In the genomic region with DNA sequence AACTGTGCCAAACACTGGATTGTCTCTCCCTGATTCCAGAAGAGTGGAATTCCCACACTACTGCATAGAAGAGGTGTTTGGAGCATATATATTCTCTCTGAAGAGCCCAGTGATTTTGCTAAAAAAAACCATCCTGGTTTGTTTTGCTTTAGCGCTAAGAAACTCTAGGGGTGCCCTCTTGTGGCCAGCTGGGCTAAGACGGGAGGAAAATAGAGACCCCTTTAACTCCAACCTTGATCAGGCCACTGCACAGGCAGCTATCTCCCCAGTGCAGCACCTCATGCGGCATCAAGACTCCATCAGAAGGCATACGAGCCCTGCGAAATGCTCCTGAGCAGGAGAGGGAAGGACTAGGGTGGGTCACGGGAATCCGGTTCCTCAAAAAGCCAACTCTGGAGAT, we compare ENCODE assay signal across 8 mouse cellular contexts. TPM values are rescaled to one million over a fixed set of nuclear protein-coding genes. Genes with fewer than 3 reads are reported as not detected.
DNase-seq lines count a peak whose midpoint lies in the region; ATAC-seq lines count a peak whose summit lies in the region.

No protein-coding gene starts in this region.

- peaks cover 10% of the 10 kb centered on the region; the same call in 1 of the 2 replicates for H3K27me3 ChIP-seq in embryonic facial prominence, embryonic 15.5 days

- ATAC-seq in embryonic facial prominence, embryonic 15.5 days (ENCODE audit: insufficient number of reproducible peaks, low FRiP score, low TSS enrichment, low read depth): no peak
- no peak for ATAC-seq in monocyte, adult 5-6 weeks (replicated peaks; ENCODE audit: insufficient number of reproducible peaks, low FRiP score, low TSS enrichment, poor library complexity, severe bottlenecking)

- H3K27ac ChIP-seq in embryonic facial prominence, embryonic 15.5 days (replicated peaks): no peak overlapping the region

- H3K36me3 ChIP-seq in embryonic facial prominence, embryonic 15.5 days: no peaks in the 10 kb centered on the region

- WGBS in embryonic facial prominence, embryonic 15.5 days: 5% methylated on average over 7 of the region's 7 CpGs

- peak; percentile 36 for DNase-seq in MEL-GATA-1-ER (ENCODE audit: extremely low read depth, low read depth)
- peak; percentile 85 for DNase-seq in brain, adult 2 months (ENCODE audit: low read depth, low spot score)
- DNase-seq in heart, postnatal 36 days: peak; percentile 60 to 79
- peak; percentile 42 for DNase-seq in layer of hippocampus, adult 9-10 months (ENCODE audit: low spot score)
- peak; percentile 64 for DNase-seq in lung, postnatal 25 days (ENCODE audit: low spot score)
- DNase-seq in right cerebral cortex, postnatal 14 days: peak; percentile 79

- peak overlapping the region; percentile 53 for H3K4me2 ChIP-seq in embryonic facial prominence, embryonic 15.5 days (replicated peaks)

- H3K9ac ChIP-seq in embryonic facial prominence, embryonic 15.5 days: no peak overlapping the region

- intact Hi-C loops in heart, postnatal 36 days (cut with DNase I): loop anchor here (1.0 kb wide), 1 partner anchor 83 kb away; no protein-coding TSS in a partner anchor

- H3K4me1 ChIP-seq in embryonic facial prominence, embryonic 15.5 days: peaks cover 11% of the 10 kb centered on the region

- peak overlapping the region; percentile 32 for H3K4me3 ChIP-seq in embryonic facial prominence, embryonic 15.5 days (replicated peaks)

- no peaks in the 10 kb centered on the region for H3K9me3 ChIP-seq in embryonic facial prominence, embryonic 15.5 days (replicated peaks)

RNA-seq across cellular contexts. Expression of a gene that starts 6.3 kb away (rescaled TPM):
- 28.7 and 30.5 TPM in 2 replicates for polyA plus RNA-seq in embryonic facial prominence, embryonic 15.5 days (2015; fragmentation: Nextera tagmentation; extraction: Ambion mirVana)
- total RNA-seq in heart, postnatal 36 days (2021): not detected
- not detected in 3 replicates for total RNA-seq in monocyte, adult 5-6 weeks (2017)

RNA-seq across cellular contexts. Expression of a gene that starts 24.7 kb away (rescaled TPM):
- polyA plus RNA-seq in embryonic facial prominence, embryonic 15.5 days (2015; fragmentation: Nextera tagmentation; extraction: Ambion mirVana): 7.6 and 8.9 TPM in 2 replicates
- not detected for total RNA-seq in heart, postnatal 36 days (2021)
- 0.32 to 0.57 TPM in 2 of 3 replicates, not detected in the other for total RNA-seq in monocyte, adult 5-6 weeks (2017)

RNA-seq across cellular contexts. Expression of a gene that starts 28.1 kb away (rescaled TPM):
- polyA plus RNA-seq in embryonic facial prominence, embryonic 15.5 days (2015; fragmentation: Nextera tagmentation; extraction: Ambion mirVana): 0.35 and 0.51 TPM in 2 replicates
- under 1 TPM in 1 of 2 experiments, not detected in 1; 0.22 TPM for total RNA-seq in heart, postnatal 36 days (2021)
- not detected in 3 replicates for total RNA-seq in monocyte, adult 5-6 weeks (2017)

RNA-seq across cellular contexts. Expression of a gene that starts 30.2 kb away (rescaled TPM):
- 0.55 and 0.64 TPM in 2 replicates for polyA plus RNA-seq in embryonic facial prominence, embryonic 15.5 days (2015; fragmentation: Nextera tagmentation; extraction: Ambion mirVana)
- not detected for total RNA-seq in heart, postnatal 36 days (2021)
- total RNA-seq in monocyte, adult 5-6 weeks (2017): 0.49 TPM in 1 of 3 replicates, not detected in the others

RNA-seq across cellular contexts. Expression of a gene that starts 47.2 kb away (rescaled TPM):
- polyA plus RNA-seq in embryonic facial prominence, embryonic 15.5 days (2015; fragmentation: Nextera tagmentation; extraction: Ambion mirVana): 0.27 and 0.88 TPM in 2 replicates
- 1 to 10 TPM; 1.4 to 2.1 TPM for total RNA-seq in heart, postnatal 36 days (2021)
- total RNA-seq in monocyte, adult 5-6 weeks (2017): 1.4 to 2.3 TPM (median 1.5 TPM) in 3 replicates
